Mouse (Mus musculus): ENCODE data around the gene Tbc1d9b. TPM values are rescaled to one million over a fixed set of nuclear protein-coding genes. Genes with fewer than 3 reads are reported as not detected.

Tbc1d9b gene
- polyA plus RNA-seq, 1 experiment, result 26.4 TPM

DNA sequence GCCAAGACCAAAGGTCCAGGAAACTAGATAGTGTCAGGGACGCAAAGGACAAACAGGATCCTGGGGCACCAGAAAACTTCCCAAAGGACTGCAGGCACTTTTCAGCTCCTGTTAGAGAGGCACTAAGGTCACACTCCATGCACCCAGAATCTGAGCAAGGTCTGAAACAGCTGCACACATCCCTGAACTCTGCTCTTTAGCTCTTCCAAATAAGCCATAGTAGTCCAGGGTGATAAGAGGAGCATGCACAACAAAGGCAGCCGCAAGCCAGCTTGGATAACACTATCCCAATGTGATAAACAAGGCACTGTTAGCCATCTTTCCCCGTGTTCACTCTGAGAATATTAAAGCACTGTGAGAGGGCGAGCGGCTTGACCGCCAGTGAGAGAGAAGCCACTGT, 27.2 kb upstream of the Tbc1d9b start:
- no peaks in the 10 kb centered on the region for H3K79me3 ChIP-seq (ENCODE audit: low read depth)
- H3K79me2 ChIP-seq (ENCODE audit: control insufficient read depth, insufficient read depth), result no peaks in the 10 kb centered on the region
- peaks cover 61% of the 10 kb centered on the region for H3K27me3 ChIP-seq (ENCODE audit: control insufficient read depth, insufficient read depth, insufficient read length)
- no peak overlapping the region for H3ac ChIP-seq (ENCODE audit: control insufficient read depth, insufficient read length, low read depth)
- no peak for TF ChIP-seq FOSL1 (IDR thresholded peaks at IDR 0.05; ENCODE audit: insufficient read depth, low read length, poor library complexity, severe bottlenecking)
- TF ChIP-seq MAX (IDR thresholded peaks at IDR 0.05), result no peak
- no peak for TF ChIP-seq MYOD1 (IDR thresholded peaks at IDR 0.05; ENCODE audit: control insufficient read depth, insufficient read length, low read depth)
- TF ChIP-seq MYOG (IDR thresholded peaks at IDR 0.05; ENCODE audit: control insufficient read depth, extremely low read depth, insufficient read length), result no peak
- TF ChIP-seq CEBPB (IDR thresholded peaks at IDR 0.05; ENCODE audit: low read depth), result no peak
- TF ChIP-seq CTCF (IDR thresholded peaks at IDR 0.05; ENCODE audit: control insufficient read depth, insufficient read depth, insufficient read length), result no peak
- TF ChIP-seq USF1 (IDR thresholded peaks at IDR 0.05; ENCODE audit: low read depth), result no peak
- no peak overlapping the region for H3K4me3 ChIP-seq (ENCODE audit: insufficient read depth, poor library complexity, severe bottlenecking)
- no peaks in the 10 kb centered on the region for H3K36me3 ChIP-seq (ENCODE audit: control insufficient read depth, insufficient read depth)

DNA sequence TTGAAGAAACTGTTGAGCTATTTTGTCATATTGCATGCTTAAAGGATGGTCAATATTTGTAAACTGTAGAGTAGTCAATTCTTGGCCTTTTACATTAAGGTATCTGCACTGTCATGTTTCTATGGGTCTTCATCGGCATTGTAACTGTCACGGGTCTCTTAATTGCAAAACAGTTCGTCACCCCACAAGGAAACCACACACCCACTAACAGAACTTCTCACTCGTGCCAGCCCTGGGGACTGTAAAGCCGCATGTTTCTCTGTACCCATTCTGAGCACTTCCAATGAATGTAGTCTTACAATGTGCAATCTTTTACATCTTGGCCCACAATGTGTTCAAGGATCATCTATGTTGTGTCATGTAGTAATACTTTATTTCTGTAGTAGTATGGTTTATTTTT, 26.0 kb upstream of the Tbc1d9b start:
- H3K36me3 ChIP-seq (ENCODE audit: control insufficient read depth, insufficient read depth), result no peaks in the 10 kb centered on the region
- no peaks in the 10 kb centered on the region for H3K79me3 ChIP-seq (ENCODE audit: low read depth)
- no peak overlapping the region for H3K4me3 ChIP-seq (ENCODE audit: insufficient read depth, poor library complexity, severe bottlenecking)
- peaks cover 58% of the 10 kb centered on the region for H3K27me3 ChIP-seq (ENCODE audit: control insufficient read depth, insufficient read depth, insufficient read length)
- H3ac ChIP-seq (ENCODE audit: control insufficient read depth, insufficient read length, low read depth), result no peak overlapping the region
- H3K79me2 ChIP-seq (ENCODE audit: control insufficient read depth, insufficient read depth), result no peaks in the 10 kb centered on the region
- TF ChIP-seq USF1 (IDR thresholded peaks at IDR 0.05; ENCODE audit: low read depth) (no peak), CTCF (IDR thresholded peaks at IDR 0.05; ENCODE audit: control insufficient read depth, insufficient read depth, insufficient read length) (no peak), MAX (IDR thresholded peaks at IDR 0.05) (no peak), MYOG (IDR thresholded peaks at IDR 0.05; ENCODE audit: control insufficient read depth, extremely low read depth, insufficient read length) (no peak), CEBPB (IDR thresholded peaks at IDR 0.05; ENCODE audit: low read depth) (no peak), MYOD1 (IDR thresholded peaks at IDR 0.05; ENCODE audit: control insufficient read depth, insufficient read length, low read depth) (no peak), FOSL1 (IDR thresholded peaks at IDR 0.05; ENCODE audit: insufficient read depth, low read length, poor library complexity, severe bottlenecking) (no peak)

DNA sequence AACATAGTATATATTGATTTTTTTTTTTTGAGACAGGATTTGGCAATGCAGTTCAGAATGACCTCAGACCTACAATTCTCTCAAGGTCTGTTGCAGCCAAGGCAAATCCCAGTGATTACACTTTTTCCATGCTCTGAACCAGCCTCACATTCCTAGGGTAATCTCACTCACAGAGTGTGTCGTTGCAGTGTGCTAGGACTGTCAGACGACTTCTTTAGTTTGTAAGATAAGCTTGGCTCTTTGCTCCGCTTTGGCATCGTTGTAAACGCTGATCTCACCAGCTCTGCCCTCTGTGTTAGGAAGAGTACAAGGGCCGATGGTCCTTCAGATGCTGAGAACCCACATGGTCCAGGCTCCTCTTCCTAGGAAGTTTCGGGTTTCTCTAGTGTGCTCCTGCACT, 25.2 kb upstream of the Tbc1d9b start:
- no peak for TF ChIP-seq CTCF (IDR thresholded peaks at IDR 0.05; ENCODE audit: control insufficient read depth, insufficient read depth, insufficient read length)
- no peak for TF ChIP-seq FOSL1 (IDR thresholded peaks at IDR 0.05; ENCODE audit: insufficient read depth, low read length, poor library complexity, severe bottlenecking)
- TF ChIP-seq MYOG (IDR thresholded peaks at IDR 0.05; ENCODE audit: control insufficient read depth, extremely low read depth, insufficient read length), result no peak
- TF ChIP-seq USF1 (IDR thresholded peaks at IDR 0.05; ENCODE audit: low read depth), result no peak
- TF ChIP-seq MYOD1 (IDR thresholded peaks at IDR 0.05; ENCODE audit: control insufficient read depth, insufficient read length, low read depth), result no peak
- TF ChIP-seq CEBPB (IDR thresholded peaks at IDR 0.05; ENCODE audit: low read depth), result no peak
- no peak for TF ChIP-seq MAX (IDR thresholded peaks at IDR 0.05)
- peaks cover 59% of the 10 kb centered on the region for H3K27me3 ChIP-seq (ENCODE audit: control insufficient read depth, insufficient read depth, insufficient read length)
- H3K79me3 ChIP-seq (ENCODE audit: low read depth), result no peaks in the 10 kb centered on the region
- no peak overlapping the region for H3ac ChIP-seq (ENCODE audit: control insufficient read depth, insufficient read length, low read depth)
- no peaks in the 10 kb centered on the region for H3K79me2 ChIP-seq (ENCODE audit: control insufficient read depth, insufficient read depth)
- no peak overlapping the region for H3K4me3 ChIP-seq (ENCODE audit: insufficient read depth, poor library complexity, severe bottlenecking)
- no peaks in the 10 kb centered on the region for H3K36me3 ChIP-seq (ENCODE audit: control insufficient read depth, insufficient read depth)

DNA sequence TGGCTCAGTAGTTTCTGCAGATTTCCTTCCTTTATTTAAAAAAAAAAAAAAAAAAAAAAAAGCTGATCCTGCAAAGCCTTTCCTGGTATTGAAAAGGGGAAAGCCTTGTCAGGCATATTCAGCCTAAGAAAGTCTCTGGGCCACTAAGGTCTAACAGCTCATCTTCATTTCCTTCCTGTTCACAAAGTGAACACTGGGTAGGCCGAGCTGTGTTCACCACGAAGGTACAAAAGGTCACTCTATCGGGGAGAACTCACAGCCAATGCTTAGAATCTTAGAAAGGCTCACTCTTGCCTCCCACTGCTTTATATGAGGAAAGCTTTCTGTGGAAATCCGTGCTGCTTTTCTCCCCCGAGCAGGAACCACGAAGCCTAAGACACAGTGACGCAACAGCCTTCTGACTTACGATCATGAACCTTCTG, 22.4 kb upstream of the Tbc1d9b start:
- Histone ChIP-seq H3ac (ENCODE audit: control insufficient read depth, insufficient read length, low read depth) (no peak overlapping the region), H3K4me3 (ENCODE audit: insufficient read depth, poor library complexity, severe bottlenecking) (no peak overlapping the region), H3K36me3 (ENCODE audit: control insufficient read depth, insufficient read depth) (no peaks in the 10 kb centered on the region), H3K79me2 (ENCODE audit: control insufficient read depth, insufficient read depth) (no peaks in the 10 kb centered on the region), H3K79me3 (ENCODE audit: low read depth) (no peaks in the 10 kb centered on the region), H3K27me3 (ENCODE audit: control insufficient read depth, insufficient read depth, insufficient read length) (peaks cover 51% of the 10 kb centered on the region)
- TF ChIP-seq USF1 (IDR thresholded peaks at IDR 0.05; ENCODE audit: low read depth) (no peak), MYOD1 (IDR thresholded peaks at IDR 0.05; ENCODE audit: control insufficient read depth, insufficient read length, low read depth) (no peak), FOSL1 (IDR thresholded peaks at IDR 0.05; ENCODE audit: insufficient read depth, low read length, poor library complexity, severe bottlenecking) (no peak), MAX (IDR thresholded peaks at IDR 0.05) (no peak), MYOG (IDR thresholded peaks at IDR 0.05; ENCODE audit: control insufficient read depth, extremely low read depth, insufficient read length) (no peak), CEBPB (IDR thresholded peaks at IDR 0.05; ENCODE audit: low read depth) (no peak), CTCF (IDR thresholded peaks at IDR 0.05; ENCODE audit: control insufficient read depth, insufficient read depth, insufficient read length) (no peak)

DNA sequence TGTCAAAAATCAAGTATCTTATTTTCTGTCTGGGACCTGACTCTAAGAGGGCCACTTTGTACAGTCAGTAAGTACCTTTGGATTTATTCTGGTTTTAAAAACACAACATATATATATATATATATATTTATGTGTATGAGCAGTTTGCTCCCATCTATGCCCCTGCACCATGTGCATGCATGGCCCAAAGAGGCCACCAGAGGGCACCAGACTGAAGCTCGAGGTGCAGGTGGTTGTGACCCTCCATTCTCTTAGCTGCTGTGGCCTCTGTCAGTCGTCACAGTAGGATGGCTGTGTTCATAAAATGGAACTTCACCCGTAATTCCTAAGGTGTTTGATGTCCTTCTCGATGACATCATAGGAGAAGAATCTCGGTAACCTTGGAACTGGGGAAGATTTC, 16.9 kb upstream of the Tbc1d9b start:
- no peak for TF ChIP-seq MYOD1 (IDR thresholded peaks at IDR 0.05; ENCODE audit: control insufficient read depth, insufficient read length, low read depth)
- TF ChIP-seq CTCF (IDR thresholded peaks at IDR 0.05; ENCODE audit: control insufficient read depth, insufficient read depth, insufficient read length), result peak; percentile 63
- Histone ChIP-seq H3K36me3 (ENCODE audit: control insufficient read depth, insufficient read depth) (no peaks in the 10 kb centered on the region), H3K79me3 (ENCODE audit: low read depth) (no peaks in the 10 kb centered on the region), H3K79me2 (ENCODE audit: control insufficient read depth, insufficient read depth) (no peaks in the 10 kb centered on the region), H3K4me3 (ENCODE audit: insufficient read depth, poor library complexity, severe bottlenecking) (no peak overlapping the region), H3K27me3 (ENCODE audit: control insufficient read depth, insufficient read depth, insufficient read length) (peaks cover 21% of the 10 kb centered on the region), H3ac (ENCODE audit: control insufficient read depth, insufficient read length, low read depth) (no peak overlapping the region)

DNA sequence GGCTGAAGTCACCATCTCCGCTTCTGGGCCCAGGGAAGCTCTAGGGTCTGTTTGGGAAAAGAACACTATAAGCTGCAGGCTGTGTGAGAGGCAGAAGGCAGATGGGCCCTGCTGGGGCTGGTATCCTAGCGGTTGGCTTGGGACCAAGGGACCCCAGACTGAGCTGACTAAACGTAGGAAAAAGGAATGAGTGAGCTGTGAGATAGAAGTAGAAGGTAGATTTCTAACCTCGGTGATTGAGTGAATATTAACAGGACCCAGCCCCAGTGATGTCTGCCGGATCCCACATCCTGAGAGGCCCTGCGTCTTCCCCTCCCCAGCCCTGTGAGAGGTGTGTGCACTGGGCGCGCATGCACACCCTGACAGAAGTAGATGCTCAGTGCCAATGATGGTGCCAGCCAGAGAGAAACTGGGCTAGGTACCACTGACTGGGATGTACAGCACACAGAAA, 8.5 kb upstream of the Tbc1d9b start:
- TF ChIP-seq MYOG (IDR thresholded peaks at IDR 0.05; ENCODE audit: control insufficient read depth, extremely low read depth, insufficient read length) (no peak), CEBPB (IDR thresholded peaks at IDR 0.05; ENCODE audit: low read depth) (no peak), MAX (IDR thresholded peaks at IDR 0.05) (no peak), MYOD1 (IDR thresholded peaks at IDR 0.05; ENCODE audit: control insufficient read depth, insufficient read length, low read depth) (no peak), CTCF (IDR thresholded peaks at IDR 0.05; ENCODE audit: control insufficient read depth, insufficient read depth, insufficient read length) (no peak), USF1 (IDR thresholded peaks at IDR 0.05; ENCODE audit: low read depth) (no peak), FOSL1 (IDR thresholded peaks at IDR 0.05; ENCODE audit: insufficient read depth, low read length, poor library complexity, severe bottlenecking) (no peak)
- Histone ChIP-seq H3ac (ENCODE audit: control insufficient read depth, insufficient read length, low read depth) (no peak overlapping the region), H3K79me3 (ENCODE audit: low read depth) (no peaks in the 10 kb centered on the region), H3K4me3 (ENCODE audit: insufficient read depth, poor library complexity, severe bottlenecking) (no peak overlapping the region), H3K79me2 (ENCODE audit: control insufficient read depth, insufficient read depth) (no peaks in the 10 kb centered on the region), H3K36me3 (ENCODE audit: control insufficient read depth, insufficient read depth) (no peaks in the 10 kb centered on the region), H3K27me3 (ENCODE audit: control insufficient read depth, insufficient read depth, insufficient read length) (peaks cover 44% of the 10 kb centered on the region)
